Mouse (Mus musculus): Measurements from ENCODE around the gene Olfr815. TPM values are rescaled to one million over a fixed set of nuclear protein-coding genes. Genes with fewer than 3 reads are reported as not detected.

Olfr815 gene
- not detected in 2 replicates for polyA plus RNA-seq (2021; fragmentation: Nextera tagmentation)
- long read RNA-seq, experiment 1, result 0 reads
- long read RNA-seq, experiment 2, result 0 reads

GRCm38 (mm10) chr10:129905767-129906166 lies at the start of gene Olfr815:
Gene Olfr815 (minus strand): TSS chr10:129905867.

GRCm38 (mm10) chr10:129949000-129949399 lies 43.3 kb upstream of the Olfr815 start, which contains the start of gene Olfr818:
Gene Olfr818 (minus strand): TSS chr10:129949100.

DNA sequence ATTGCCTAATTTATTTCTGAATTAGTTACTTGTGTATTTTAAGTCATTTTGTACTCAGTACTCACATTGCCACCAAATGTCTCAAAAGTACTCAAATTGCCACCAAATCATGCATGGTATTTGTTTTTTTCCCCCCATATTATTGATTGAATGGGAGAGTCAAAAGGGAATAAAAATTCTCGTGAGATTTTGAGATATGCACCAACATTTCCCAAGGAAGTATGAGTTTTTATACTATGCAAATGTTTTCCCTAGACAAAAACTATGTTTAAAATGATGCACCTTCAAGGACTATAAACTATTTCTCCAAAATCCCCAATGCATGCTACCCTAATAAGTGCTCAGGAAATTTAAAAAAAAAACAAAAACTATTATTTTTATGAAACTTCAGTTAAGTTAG lies 9.8 kb upstream of the Olfr815 start, which contains the start of gene Olfr816:
TSS of gene Olfr816 (minus strand) at position 101 of the 400 bp plus-strand sequence.

DNA sequence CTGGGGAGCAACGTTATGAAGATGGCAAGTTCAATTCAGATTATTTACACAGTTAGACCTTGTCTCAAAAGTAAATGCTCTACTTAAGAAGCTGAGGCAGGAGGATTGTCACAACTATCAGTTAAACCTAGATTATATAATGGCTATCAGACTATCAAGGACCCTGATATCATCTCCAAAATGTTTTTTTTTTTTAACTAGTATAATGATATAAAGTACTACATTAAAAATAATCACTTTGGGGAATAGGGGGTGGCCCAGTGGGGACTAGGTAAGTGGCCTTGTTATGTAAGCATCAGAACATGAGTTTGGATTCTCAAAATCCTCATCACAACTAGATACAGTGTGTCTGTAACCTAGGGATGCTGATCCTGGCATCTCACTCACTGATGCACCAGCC lies 25.9 kb downstream of the Olfr815 start, which contains the start of gene Olfr814:
TSS of gene Olfr814 (minus strand) at position 101 of the 400 bp plus-strand sequence.

GRCm38 (mm10) chr10:129855067-129855466 lies 50.6 kb downstream of the Olfr815 start, which contains the start of gene Olfr813:
Gene Olfr813 (plus strand): TSS chr10:129855367.

Other genes with a start within 250 kb of the Olfr815 start
- not detected in 2 replicates for gene Olfr800, start 248.2 kb downstream of the Olfr815 start, polyA plus RNA-seq (2021; fragmentation: Nextera tagmentation)
- gene Olfr801, start 232.0 kb downstream of the Olfr815 start, polyA plus RNA-seq (2021; fragmentation: Nextera tagmentation), result not detected in 2 replicates
- gene Olfr802, start 217.7 kb downstream of the Olfr815 start, polyA plus RNA-seq (2021; fragmentation: Nextera tagmentation), result 0.03 and 0.07 TPM in 2 replicates
- not detected in 2 replicates for gene Olfr803, start 211.6 kb downstream of the Olfr815 start, polyA plus RNA-seq (2021; fragmentation: Nextera tagmentation)
- gene Olfr804, start 202.7 kb downstream of the Olfr815 start, polyA plus RNA-seq (2021; fragmentation: Nextera tagmentation), result not detected in 2 replicates
- gene Olfr805, start 176.5 kb downstream of the Olfr815 start, polyA plus RNA-seq (2021; fragmentation: Nextera tagmentation), result not detected in 2 replicates
- gene Olfr806, start 163.9 kb downstream of the Olfr815 start, polyA plus RNA-seq (2021; fragmentation: Nextera tagmentation), result not detected in 2 replicates
- gene Olfr807, start 148.1 kb downstream of the Olfr815 start, polyA plus RNA-seq (2021; fragmentation: Nextera tagmentation), result not detected in 2 replicates
- not detected in 2 replicates for gene Olfr808, start 140.4 kb downstream of the Olfr815 start, polyA plus RNA-seq (2021; fragmentation: Nextera tagmentation)
- gene Olfr809, start 131.2 kb downstream of the Olfr815 start, polyA plus RNA-seq (2021; fragmentation: Nextera tagmentation), result not detected in 2 replicates
- gene Olfr810, start 111.0 kb downstream of the Olfr815 start, polyA plus RNA-seq (2021; fragmentation: Nextera tagmentation), result not detected in 2 replicates
- gene Olfr811, start 101.5 kb downstream of the Olfr815 start, polyA plus RNA-seq (2021; fragmentation: Nextera tagmentation), result not detected in 2 replicates
- not detected in 2 replicates for gene Olfr812, start 59.8 kb downstream of the Olfr815 start, polyA plus RNA-seq (2021; fragmentation: Nextera tagmentation)
- not detected in 2 replicates for gene Olfr813, start 50.5 kb downstream of the Olfr815 start, polyA plus RNA-seq (2021; fragmentation: Nextera tagmentation)
- gene Olfr814, start 26.0 kb downstream of the Olfr815 start, polyA plus RNA-seq (2021; fragmentation: Nextera tagmentation), result not detected in 2 replicates
- gene Olfr816, start 9.7 kb upstream of the Olfr815 start, polyA plus RNA-seq (2021; fragmentation: Nextera tagmentation), result not detected in 2 replicates
- not detected in 2 replicates for gene Olfr818, start 43.2 kb upstream of the Olfr815 start, polyA plus RNA-seq (2021; fragmentation: Nextera tagmentation)
- not detected in 2 replicates for gene Olfr819, start 61.4 kb upstream of the Olfr815 start, polyA plus RNA-seq (2021; fragmentation: Nextera tagmentation)
- not detected in 2 replicates for gene Olfr247, start 70.3 kb upstream of the Olfr815 start, polyA plus RNA-seq (2021; fragmentation: Nextera tagmentation)
- gene Gm10310, start 79.2 kb upstream of the Olfr815 start, polyA plus RNA-seq (2021; fragmentation: Nextera tagmentation), result 0.03 TPM in 1 of 2 replicates, not detected in the other
- gene Olfr820, start 106.8 kb upstream of the Olfr815 start, polyA plus RNA-seq (2021; fragmentation: Nextera tagmentation), result not detected in 2 replicates
- not detected in 2 replicates for gene Olfr821, start 124.5 kb upstream of the Olfr815 start, polyA plus RNA-seq (2021; fragmentation: Nextera tagmentation)
- gene Olfr822, start 165.3 kb upstream of the Olfr815 start, polyA plus RNA-seq (2021; fragmentation: Nextera tagmentation), result not detected in 2 replicates
- not detected in 2 replicates for gene Olfr823, start 209.5 kb upstream of the Olfr815 start, polyA plus RNA-seq (2021; fragmentation: Nextera tagmentation)
- gene Olfr824, start 224.1 kb upstream of the Olfr815 start, polyA plus RNA-seq (2021; fragmentation: Nextera tagmentation), result not detected in 2 replicates